Mouse (Mus musculus): ENCODE data around the gene Prim2.

Gene Prim2

DNA sequence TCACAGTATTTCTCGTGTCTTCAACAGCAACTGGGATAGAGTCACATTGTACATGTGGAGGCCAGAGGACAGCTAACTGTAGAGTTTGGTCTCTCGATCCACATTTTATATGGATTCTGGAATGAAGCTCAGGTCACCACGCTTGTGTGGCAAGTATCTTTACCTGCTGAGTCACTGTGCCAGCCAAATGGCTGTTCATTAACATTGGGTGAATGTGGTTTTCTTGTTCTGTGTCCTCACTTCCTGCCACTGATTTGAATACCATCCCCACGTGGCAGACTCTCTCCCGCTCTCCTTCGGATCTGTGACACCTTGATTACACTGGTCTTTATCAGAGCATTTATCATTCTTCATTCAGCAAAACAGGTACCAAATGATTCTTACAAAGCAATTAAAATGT, 198.5 kb downstream of the Prim2 start:
- DNase-seq = no peak

DNA sequence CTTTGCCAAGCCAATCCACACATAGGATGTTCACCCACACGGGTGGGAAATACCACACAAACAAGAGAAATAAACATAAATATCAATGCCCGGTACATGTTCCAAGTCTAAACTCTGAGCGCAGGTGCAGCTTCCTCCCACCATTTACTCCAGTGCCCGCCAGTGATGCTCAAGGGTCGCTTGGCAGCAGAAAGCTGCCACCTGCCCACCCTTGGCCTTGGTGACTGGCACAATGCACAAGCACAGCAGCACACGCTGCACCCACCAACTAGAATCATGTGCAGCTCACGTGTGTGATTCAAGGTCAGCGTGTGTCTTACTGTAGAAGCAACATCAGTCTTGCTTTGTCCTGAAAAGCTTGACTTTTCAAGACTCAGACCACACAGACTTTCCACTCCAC, 199.4 kb downstream of the Prim2 start:
- no peak for DNase-seq

DNA sequence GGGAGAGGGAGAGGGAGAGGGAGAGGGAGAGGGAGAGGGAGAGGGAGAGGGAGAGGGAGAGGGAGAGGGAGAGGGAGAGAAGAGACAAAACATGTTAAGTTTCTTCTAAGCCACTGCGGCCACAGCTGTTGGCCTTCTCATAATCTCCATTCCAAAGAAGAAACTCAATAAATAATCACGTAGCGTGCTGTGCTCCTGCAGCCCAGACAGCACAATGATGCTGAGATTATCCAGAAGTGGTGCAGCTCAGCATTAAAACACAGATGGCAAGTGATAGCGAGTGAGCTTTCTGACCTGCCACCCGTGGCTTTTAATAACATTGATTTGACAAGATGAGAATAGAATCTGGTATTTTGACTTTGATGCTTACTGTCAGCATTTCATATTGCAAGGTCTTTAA, 205.4 kb downstream of the Prim2 start:
- DNase-seq = no peak

DNA sequence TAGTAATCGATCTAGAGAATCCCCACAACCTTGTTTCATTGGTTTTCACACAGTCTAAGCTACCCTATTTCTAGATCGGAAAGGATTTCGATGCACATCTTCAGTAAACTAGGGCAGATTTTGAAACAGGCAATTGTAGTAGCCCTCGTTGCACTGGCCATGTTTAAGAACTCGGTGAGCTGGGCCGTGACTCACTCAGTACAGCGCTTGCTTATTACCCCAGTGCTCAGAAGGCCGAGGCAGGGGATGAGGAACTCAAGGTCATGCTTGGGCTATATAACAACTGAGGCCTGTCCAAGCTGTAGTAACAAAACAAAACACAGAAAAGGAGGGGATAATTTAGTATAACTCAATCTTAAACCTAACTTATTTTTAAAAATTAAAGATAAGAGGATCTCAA, 208.9 kb downstream of the Prim2 start:
- no peak for DNase-seq

DNA sequence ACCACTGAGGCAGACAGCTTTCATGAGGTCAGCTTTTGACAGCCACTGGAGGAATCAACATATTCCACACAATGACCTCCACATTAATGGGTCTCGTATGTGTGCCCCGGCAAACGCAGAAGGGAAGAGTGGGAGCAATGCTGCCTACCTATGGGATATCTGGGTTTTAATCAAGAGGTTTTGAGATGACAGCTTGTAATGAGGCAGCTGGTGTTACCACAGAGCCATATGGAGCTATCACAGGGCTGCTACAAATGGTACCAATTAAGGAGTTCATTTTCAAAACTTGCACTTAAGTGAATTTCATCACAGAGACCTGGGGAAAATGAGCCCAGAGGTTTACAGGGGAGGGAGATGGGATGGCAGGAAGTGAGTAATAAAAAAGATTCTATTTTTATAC, 209.3 kb downstream of the Prim2 start:
- no peak for DNase-seq

DNA sequence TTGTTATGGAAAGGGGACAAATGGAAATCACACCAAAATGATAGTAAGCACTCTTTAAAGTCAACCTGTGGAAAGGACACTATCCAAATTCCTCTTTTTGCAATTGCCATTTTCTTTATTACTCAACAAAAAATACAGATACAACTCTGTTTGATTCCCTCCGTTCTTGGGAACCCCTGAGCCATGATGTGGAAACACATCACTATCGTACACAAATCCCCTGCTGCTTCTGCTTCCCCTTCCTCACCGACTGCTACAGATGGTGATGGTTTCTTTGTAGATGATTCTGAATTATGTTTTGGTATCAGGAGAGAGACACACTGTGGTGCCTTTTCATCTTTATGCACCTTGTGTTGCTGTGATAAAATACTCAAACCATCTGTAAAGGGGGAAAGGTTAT, 210.6 kb downstream of the Prim2 start:
- no peak for DNase-seq

DNA sequence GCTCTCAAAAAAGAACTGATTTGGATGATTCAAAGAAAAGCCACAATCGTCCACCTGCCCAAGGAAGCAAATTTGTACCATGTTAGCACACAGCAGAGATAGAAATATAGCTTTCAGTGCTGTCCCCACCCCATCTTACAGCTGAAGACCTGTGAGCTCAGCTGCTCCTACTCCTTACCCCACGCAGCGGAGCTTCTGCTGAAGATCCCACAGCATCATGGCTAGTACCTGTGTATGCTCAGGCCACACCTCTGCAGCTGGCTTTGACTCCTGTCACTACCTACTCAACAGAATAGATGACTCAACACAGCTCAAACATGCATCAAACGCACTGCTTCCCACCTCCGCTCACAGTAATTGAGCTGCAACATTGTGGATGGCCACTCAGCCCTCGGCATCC, 215.3 kb downstream of the Prim2 start:
- no peak for DNase-seq

DNA sequence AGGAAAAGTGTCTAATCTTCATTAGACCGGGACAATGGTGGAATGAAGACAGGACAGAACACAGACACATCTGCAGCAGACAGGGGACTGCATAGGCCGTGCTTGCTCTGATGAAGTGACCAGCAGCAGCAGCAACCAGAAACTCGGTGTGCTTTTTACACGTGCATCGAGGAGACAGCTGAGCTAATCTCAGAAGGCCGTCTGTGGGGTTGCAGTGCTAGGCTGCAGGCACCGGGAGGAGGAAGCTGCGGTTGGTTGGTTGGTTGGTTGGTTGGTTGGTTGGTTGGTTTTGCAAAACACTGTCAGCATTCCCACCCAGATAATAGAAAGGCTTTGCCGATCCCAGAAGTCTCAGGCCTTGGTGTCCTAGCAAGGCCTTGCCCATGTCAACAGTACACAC, 216.3 kb downstream of the Prim2 start:
- no peak for DNase-seq

DNA sequence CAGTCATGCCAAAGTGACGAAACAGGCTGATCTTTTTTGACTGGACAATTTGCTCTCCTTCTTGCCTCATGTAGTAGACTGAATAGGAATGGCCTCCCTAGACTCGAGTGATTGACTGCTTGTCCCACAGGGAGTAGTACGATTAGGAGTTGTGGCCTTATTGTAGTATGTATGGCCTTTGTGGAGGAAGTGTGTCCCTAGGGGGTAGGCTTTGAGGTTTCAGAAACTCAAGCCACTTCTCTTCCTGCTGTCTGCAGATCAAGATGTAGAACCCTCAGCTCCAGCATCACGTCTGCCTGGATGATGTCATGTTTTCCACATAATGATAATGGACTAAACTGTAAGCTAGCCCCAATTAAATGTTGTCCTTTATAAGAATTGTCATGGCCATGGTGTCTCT, 222.4 kb downstream of the Prim2 start:
- no peak for DNase-seq

DNA sequence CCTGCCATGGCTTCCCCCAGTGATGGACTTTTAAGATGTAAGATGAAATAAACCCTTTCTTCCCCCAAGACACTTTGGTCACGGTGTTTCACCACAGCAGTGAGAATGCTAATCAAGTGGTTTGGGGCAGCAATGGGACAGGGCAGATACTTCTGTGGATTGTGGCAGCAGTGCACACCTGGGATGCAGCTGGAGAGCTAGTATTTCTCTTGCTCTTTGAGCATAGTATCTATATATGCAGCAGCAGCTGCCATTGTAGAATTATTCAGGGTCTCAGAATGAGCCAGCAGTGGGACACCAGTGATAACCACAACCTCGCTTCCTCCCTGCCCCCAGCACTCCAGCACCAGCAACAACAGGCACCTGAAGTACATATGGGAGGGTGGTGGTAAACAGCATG, 233.4 kb downstream of the Prim2 start:
- no peak for DNase-seq

All from kidney, adult 8-10 months (tissue).